Mouse (Mus musculus) spleen, adult 12 weeks (tissue): ENCODE measurements around the gene Sorcs2.
A peak's percentile ranks its signal among the peaks of the same experiment; 100 is the strongest.

Experiments used
- DNase-seq: peaks from one replicate; pipeline ENCODE4 v3.0.0; 2022; ENCODE audit warnings: low spot score

Sorcs2 gene

GRCm38 (mm10) chr5:36128513-36128912 lies 269.4 kb downstream of the Sorcs2 start:
- DNase-seq: no peak

- no peak for DNase-seq
Measured at GRCm38 (mm10) chr5:36124993-36125392, 272.9 kb downstream of the Sorcs2 start.

- DNase-seq: no peak
Measured at GRCm38 (mm10) chr5:36122987-36123386, 275.0 kb downstream of the Sorcs2 start.

- DNase-seq: no peak
Measured at GRCm38 (mm10) chr5:36120931-36121341, 277.0 kb downstream of the Sorcs2 start.

- DNase-seq: no peak
Measured at GRCm38 (mm10) chr5:36118061-36118460, 279.9 kb downstream of the Sorcs2 start.

GRCm38 (mm10) chr5:36115519-36115918 lies 282.4 kb downstream of the Sorcs2 start:
- DNase-seq: no peak

- DNase-seq: no peak
Measured at GRCm38 (mm10) chr5:36113696-36114095, 284.2 kb downstream of the Sorcs2 start.

GRCm38 (mm10) chr5:36112696-36113095 lies 285.2 kb downstream of the Sorcs2 start:
- no peak for DNase-seq

- no peak for DNase-seq
Measured at GRCm38 (mm10) chr5:36111516-36111915, 286.4 kb downstream of the Sorcs2 start.

- no peak for DNase-seq
Measured at GRCm38 (mm10) chr5:36108339-36108887, 289.5 kb downstream of the Sorcs2 start.

- no peak for DNase-seq
Measured at GRCm38 (mm10) chr5:36103483-36103882, 294.5 kb downstream of the Sorcs2 start.

GRCm38 (mm10) chr5:36101129-36101528 lies 296.8 kb downstream of the Sorcs2 start:
- no peak for DNase-seq

GRCm38 (mm10) chr5:36100488-36100887 lies 297.5 kb downstream of the Sorcs2 start:
- no peak for DNase-seq

- no peak for DNase-seq
Measured at GRCm38 (mm10) chr5:36099662-36100061, 298.3 kb downstream of the Sorcs2 start.

GRCm38 (mm10) chr5:36096046-36096445 lies 301.9 kb downstream of the Sorcs2 start:
- no peak for DNase-seq

GRCm38 (mm10) chr5:36090036-36090435 lies 307.9 kb downstream of the Sorcs2 start:
- no peak for DNase-seq

GRCm38 (mm10) chr5:36089243-36089642 lies 308.7 kb downstream of the Sorcs2 start:
- peak; percentile 2 for DNase-seq

GRCm38 (mm10) chr5:36086931-36087330 lies 311.0 kb downstream of the Sorcs2 start:
- no peak for DNase-seq

GRCm38 (mm10) chr5:36085621-36086020 lies 312.3 kb downstream of the Sorcs2 start:
- no peak for DNase-seq

- DNase-seq: no peak
Measured at GRCm38 (mm10) chr5:36083869-36084565, 313.9 kb downstream of the Sorcs2 start.

- DNase-seq: no peak
Measured at GRCm38 (mm10) chr5:36081021-36081420, 316.9 kb downstream of the Sorcs2 start.

- no peak for DNase-seq
Measured at GRCm38 (mm10) chr5:36075172-36076074, 322.5 kb downstream of the Sorcs2 start.
